Mouse (Mus musculus) layer of hippocampus, adult 9-10 months (tissue): ENCODE measurements around the gene Zfp787.
"Not testable (repeated sequence)": the region's sequence is repeated elsewhere in the genome, so short reads cannot be mapped to it uniquely, and the experiment has no call there.

ENCODE experiments used
- DNase-seq: peaks from one replicate; pipeline ENCODE4 v3.0.0; 2022; ENCODE audit warnings: low spot score

Zfp787 gene

GRCm38 (mm10) chr7:6155901-6156411 lies at the start of gene Zfp787:
TSS of gene Zfp787 (minus strand) at chr7:6155997.
- peak; percentile 89 for DNase-seq

- no peak for DNase-seq
Measured at GRCm38 (mm10) chr7:6204200-6204599, 48.4 kb upstream of the Zfp787 start.

GRCm38 (mm10) chr7:6196790-6197189 lies 41.0 kb upstream of the Zfp787 start, which contains the start of gene Galp:
TSS of gene Galp (plus strand) at chr7:6197090.
- DNase-seq = no peak

GRCm38 (mm10) chr7:6195777-6196176 lies 40.0 kb upstream of the Zfp787 start:
- DNase-seq = no peak

GRCm38 (mm10) chr7:6194129-6194528 lies 38.3 kb upstream of the Zfp787 start:
- DNase-seq = no peak

- DNase-seq = peak; percentile 85
Measured at GRCm38 (mm10) chr7:6191376-6191775, 35.6 kb upstream of the Zfp787 start.

- DNase-seq = no peak
Measured at GRCm38 (mm10) chr7:6189542-6189941, 33.7 kb upstream of the Zfp787 start.

- no peak for DNase-seq
Measured at GRCm38 (mm10) chr7:6186756-6187155, 31.0 kb upstream of the Zfp787 start.

GRCm38 (mm10) chr7:6186176-6186575 lies 30.4 kb upstream of the Zfp787 start:
- no peak for DNase-seq

- no peak for DNase-seq
Measured at GRCm38 (mm10) chr7:6185391-6185790, 29.6 kb upstream of the Zfp787 start.

- no peak for DNase-seq
Measured at GRCm38 (mm10) chr7:6184521-6184920, 28.7 kb upstream of the Zfp787 start.

GRCm38 (mm10) chr7:6183802-6184201 lies 28.0 kb upstream of the Zfp787 start:
- no peak for DNase-seq

- DNase-seq = no peak
Measured at GRCm38 (mm10) chr7:6182882-6183281, 27.1 kb upstream of the Zfp787 start.

- DNase-seq = no peak
Measured at GRCm38 (mm10) chr7:6179013-6179412, 23.2 kb upstream of the Zfp787 start.

- not testable (repeated sequence) for DNase-seq
Measured at GRCm38 (mm10) chr7:6174365-6174987, 18.7 kb upstream of the Zfp787 start.

GRCm38 (mm10) chr7:6173872-6174271 lies 18.1 kb upstream of the Zfp787 start:
- no peak for DNase-seq

GRCm38 (mm10) chr7:6172674-6173244 lies 17.0 kb upstream of the Zfp787 start:
- no peak for DNase-seq

- peak; percentile 99 for DNase-seq
Measured at GRCm38 (mm10) chr7:6172006-6172649, 16.3 kb upstream of the Zfp787 start, which contains the start of gene Zfp444. TSS of gene Zfp444 (plus strand) at chr7:6172226.

- no peak for DNase-seq
Measured at GRCm38 (mm10) chr7:6171444-6172005, 15.7 kb upstream of the Zfp787 start.

GRCm38 (mm10) chr7:6170871-6171270 lies 15.1 kb upstream of the Zfp787 start:
- DNase-seq = no peak

- DNase-seq = no peak
Measured at GRCm38 (mm10) chr7:6170391-6170790, 14.6 kb upstream of the Zfp787 start.

GRCm38 (mm10) chr7:6169403-6169802 lies 13.6 kb upstream of the Zfp787 start:
- no peak for DNase-seq

- DNase-seq = no peak
Measured at GRCm38 (mm10) chr7:6164671-6165070, 8.9 kb upstream of the Zfp787 start.
